Mouse (Mus musculus) spleen, adult 2 months (tissue): ENCODE results near the gene Adgrg1. TPM values are rescaled to one million over a fixed set of nuclear protein-coding genes. Genes with fewer than 3 reads are reported as not detected.
A peak's percentile ranks its signal among the peaks of the same experiment; 100 is the strongest.

ENCODE experiments used
- DNase-seq, 2 experiments: peaks; one replicate each; pipeline versions ENCODE4 v3.0.0 to v3.0.0-alpha.2; 2012 to 2021; ENCODE audit warnings: low spot score in 2 of 2, low read depth in 1 of 2
- H3K27ac ChIP-seq: fragments of 200-500 bp; 2 replicates; pipeline ENCODE4 v1.5.1; 2012; ENCODE audit warnings: low read length, inconsistent platforms; ENCODE audit not compliant: insufficient read depth
- H3K27me3 ChIP-seq: fragments of 200-500 bp; 2 replicates; pipeline ENCODE4 v1.6.1; 2012; ENCODE audit warnings: mild to moderate bottlenecking, moderate library complexity, low read length, inconsistent platforms; ENCODE audit not compliant: control insufficient read depth, insufficient read depth
- H3K36me3 ChIP-seq: fragments of 200-500 bp; 2 replicates; pipeline ENCODE4 v1.6.1; 2012; ENCODE audit warnings: mild to moderate bottlenecking, low read length, inconsistent platforms; ENCODE audit not compliant: control insufficient read depth, insufficient read depth
- H3K4me1 ChIP-seq: fragments of 200-500 bp; 2 replicates; pipeline ENCODE4 v1.6.1; 2011; ENCODE audit warnings: inconsistent platforms; ENCODE audit not compliant: control insufficient read depth, insufficient read depth, insufficient read length
- H3K4me3 ChIP-seq: fragments of 200-500 bp; 2 replicates; pipeline ENCODE4 v1.5.1; 2011; ENCODE audit warnings: mild to moderate bottlenecking, inconsistent platforms; ENCODE audit not compliant: insufficient read depth, insufficient read length; ENCODE audit errors: extremely low read depth
- CTCF ChIP-seq: fragments of 200-500 bp; IDR thresholded peaks from 2 replicates; pipeline ENCODE4 v1.5.1; 2011; ENCODE audit warnings: mild to moderate bottlenecking, inconsistent platforms; ENCODE audit not compliant: insufficient read depth, insufficient read length, insufficient replicate concordance; ENCODE audit errors: extremely low read depth
- POLR2A ChIP-seq: fragments of 200-500 bp; IDR thresholded peaks from 2 replicates; pipeline ENCODE4 v1.6.1; 2011; ENCODE audit warnings: low read depth, low read length, inconsistent platforms
- WGBS: fragments of 180-500 bp; shearing (Covaris S2); methylation state at CpG from one replicate; pipeline ENCODE4 v1.1.7; 2018; 5-methylcytosine and 5-hydroxymethylcytosine counted together
- polyA plus RNA-seq: library from polyadenylated mRNA; depleted of rRNA; stranded (reverse); fragments of >200 nt; gene quantifications from 2 replicates; pipeline ENCODE4 v1.2.3, GENCODE M21; 2012

Adgrg1 gene
- polyA plus RNA-seq, 1 experiment = 32.0 TPM

DNA sequence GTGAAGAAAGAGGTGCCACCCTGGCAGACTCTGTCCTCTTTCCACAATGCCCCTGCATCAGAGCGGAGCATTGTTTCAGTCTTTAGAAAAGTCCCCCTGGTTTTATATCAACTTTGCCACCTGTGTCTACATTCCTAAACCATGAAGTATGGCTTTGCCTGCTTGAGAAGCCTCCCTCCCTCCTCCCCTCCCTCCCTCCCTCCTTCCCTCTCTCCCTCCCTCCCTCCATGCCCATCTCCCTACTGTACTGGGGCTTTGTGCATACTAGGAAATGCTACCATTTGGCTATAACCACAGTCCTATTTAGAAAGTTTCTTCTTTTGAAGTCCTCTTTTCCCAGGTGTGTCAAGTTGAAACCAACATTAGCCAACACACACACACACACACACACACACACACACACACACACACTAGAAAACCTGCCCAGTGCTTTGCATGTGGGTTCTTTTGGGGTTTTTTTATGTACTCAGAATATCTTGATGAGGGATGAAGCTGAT lies 18.4 kb upstream of the Adgrg1 start:
- no peak overlapping the region for H3K4me3 ChIP-seq
- no peaks in the 10 kb centered on the region for H3K27me3 ChIP-seq
- DNase-seq = no peak
- H3K4me1 ChIP-seq = peaks cover 10% of the 10 kb centered on the region; the same call in 1 of the 2 replicates
- H3K27ac ChIP-seq = no peak overlapping the region
- no peaks in the 10 kb centered on the region for H3K36me3 ChIP-seq
- WGBS = 64% methylated on average over 1 of the region's 1 CpGs
- TF ChIP-seq CTCF (no peak), POLR2A (no peak)

DNA sequence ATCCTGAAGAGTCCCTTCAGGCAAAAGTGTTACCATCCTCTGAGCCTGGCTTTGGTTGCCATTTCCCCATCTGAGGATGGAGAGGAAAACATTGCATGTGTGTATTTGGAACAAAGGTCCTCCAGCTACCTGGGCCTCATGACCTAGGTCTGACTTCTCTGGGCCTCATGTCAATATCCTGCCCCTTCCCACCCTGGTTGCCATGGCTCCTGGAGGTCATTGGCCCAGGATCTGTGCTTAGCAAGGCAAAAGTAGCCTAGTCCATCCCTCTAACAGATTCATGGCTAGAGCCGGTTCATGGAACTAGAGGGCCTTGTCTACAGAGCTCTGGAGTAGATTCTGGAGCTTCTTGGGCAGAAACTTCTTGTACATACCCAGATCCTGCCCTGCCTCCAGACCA lies 12.3 kb upstream of the Adgrg1 start:
- DNase-seq = no peak
- no peak overlapping the region for H3K27ac ChIP-seq
- no peaks in the 10 kb centered on the region for H3K4me1 ChIP-seq
- H3K27me3 ChIP-seq = no peaks in the 10 kb centered on the region
- 96% methylated on average over 1 of the region's 1 CpGs for WGBS
- TF ChIP-seq CTCF (no peak), POLR2A (no peak)
- H3K4me3 ChIP-seq = no peak overlapping the region
- H3K36me3 ChIP-seq = no peaks in the 10 kb centered on the region

- no peak for DNase-seq
- Histone ChIP-seq H3K4me3 (no peak overlapping the region), H3K27me3 (no peaks in the 10 kb centered on the region), H3K36me3 (no peaks in the 10 kb centered on the region), H3K27ac (no peak overlapping the region), H3K4me1 (no peaks in the 10 kb centered on the region)
- no peak for TF ChIP-seq POLR2A
- TF ChIP-seq CTCF = no peak
- WGBS = 15% methylated on average over 10 of the region's 10 CpGs
These were observed 9.7 kb upstream of the Adgrg1 start for GRCm38 (mm10) chr8:94964828-94965227.

DNA sequence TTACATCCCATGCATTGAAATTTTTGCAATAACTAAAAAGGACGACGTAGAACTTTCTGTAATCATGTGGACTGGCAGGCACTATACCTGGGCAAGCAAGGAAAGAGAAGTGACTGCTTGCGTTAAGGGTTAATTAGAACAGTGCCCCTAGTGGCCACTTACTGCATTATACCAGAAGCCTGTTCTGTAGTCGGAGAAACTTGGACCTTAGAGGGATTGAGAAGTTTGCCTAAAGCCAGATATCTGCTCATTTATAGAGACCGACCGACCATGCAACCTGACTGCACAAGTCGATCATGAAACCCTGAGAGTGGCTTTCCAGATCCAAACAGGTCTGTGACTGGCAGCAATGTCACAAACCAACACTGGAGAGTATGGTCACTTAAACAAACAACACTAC lies 8.0 kb upstream of the Adgrg1 start:
- H3K4me3 ChIP-seq = no peak overlapping the region
- WGBS = 4% methylated on average over 7 of the region's 7 CpGs
- DNase-seq = peak; percentile 34 to 44
- H3K27ac ChIP-seq = no peak overlapping the region
- TF ChIP-seq CTCF (peak; percentile 25; the same call in 1 of the 2 replicates), POLR2A (no peak)
- H3K4me1 ChIP-seq = no peaks in the 10 kb centered on the region
- no peaks in the 10 kb centered on the region for H3K27me3 ChIP-seq
- no peaks in the 10 kb centered on the region for H3K36me3 ChIP-seq

DNA sequence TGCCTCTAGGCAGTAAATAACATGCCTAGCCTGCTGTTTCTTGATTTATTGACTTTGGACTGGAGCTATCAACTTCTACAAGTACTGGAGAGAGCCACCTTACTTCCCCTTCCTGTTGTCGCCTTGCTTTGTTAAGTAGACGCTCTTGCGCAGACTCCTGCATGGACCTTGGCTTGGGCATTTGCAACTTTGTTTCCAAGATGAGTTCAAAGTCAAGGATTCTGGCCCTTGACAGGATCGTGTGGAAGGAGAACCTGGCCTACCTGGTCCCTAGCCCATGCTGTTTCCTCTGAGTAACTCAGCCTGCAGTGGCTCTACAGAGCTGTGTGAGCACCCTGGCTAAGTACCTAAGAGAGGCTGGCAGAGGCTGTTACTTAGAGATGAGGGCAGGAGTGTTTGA lies 7.5 kb upstream of the Adgrg1 start:
- Histone ChIP-seq H3K4me3 (no peak overlapping the region), H3K36me3 (no peaks in the 10 kb centered on the region), H3K27me3 (no peaks in the 10 kb centered on the region), H3K4me1 (no peaks in the 10 kb centered on the region), H3K27ac (no peak overlapping the region)
- no peak for DNase-seq
- TF ChIP-seq CTCF (no peak), POLR2A (no peak)
- 27% methylated on average over 4 of the region's 4 CpGs for WGBS

GRCm38 (mm10) chr8:94967554-94967953 lies 7.0 kb upstream of the Adgrg1 start:
- TF ChIP-seq POLR2A (no peak), CTCF (no peak)
- DNase-seq = no peak

DNA sequence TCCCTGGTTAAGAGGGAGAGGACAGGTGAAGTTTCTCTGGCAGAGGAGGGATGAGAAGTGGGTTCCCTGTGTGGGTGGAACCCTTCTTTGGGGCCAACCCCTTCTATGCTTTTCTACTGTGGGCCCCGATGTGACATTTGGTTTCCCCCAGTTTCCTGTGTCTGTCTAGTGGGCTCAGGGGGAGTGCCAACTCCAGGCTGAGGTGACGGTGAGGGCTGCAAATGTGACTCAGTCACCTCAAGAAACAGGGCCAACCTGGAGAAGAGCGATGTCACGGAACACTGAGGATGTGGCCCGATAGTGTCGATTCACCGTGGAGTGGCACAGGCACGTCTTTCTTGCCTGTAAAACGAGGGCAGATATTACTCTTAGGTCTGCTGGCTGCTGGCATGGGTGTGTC lies 1.3 kb upstream of the Adgrg1 start:
- no peak overlapping the region for H3K27ac ChIP-seq
- no peak for DNase-seq
- H3K36me3 ChIP-seq = no peaks in the 10 kb centered on the region
- no peak overlapping the region for H3K4me3 ChIP-seq
- H3K27me3 ChIP-seq = peaks cover 1% of the 10 kb centered on the region; the same call in 1 of the 2 replicates
- H3K4me1 ChIP-seq = peaks cover 7% of the 10 kb centered on the region; the same call in 1 of the 2 replicates
- TF ChIP-seq POLR2A = no peak
- TF ChIP-seq CTCF = no peak
- WGBS = 16% methylated on average over 9 of the region's 9 CpGs

More at GRCm38 (mm10) chr8:94967554-94967953, 7.0 kb upstream of the Adgrg1 start:
- no peaks in the 10 kb centered on the region for H3K4me1 ChIP-seq
- H3K27me3 ChIP-seq = no peaks in the 10 kb centered on the region
- H3K4me3 ChIP-seq = no peak overlapping the region
- H3K36me3 ChIP-seq = no peaks in the 10 kb centered on the region
- no peak overlapping the region for H3K27ac ChIP-seq
- WGBS = 78% methylated on average over 3 of the region's 3 CpGs
